Comparison of ENCODE assay signal across 11 mouse cellular contexts in genomic region chr3:104795661-104796340, GRCm38 (mm10). TPM values are rescaled to one million over a fixed set of nuclear protein-coding genes. Genes with fewer than 3 reads are reported as not detected.
DNase-seq lines count a peak whose midpoint lies in the region; ATAC-seq and TF ChIP-seq lines count a peak whose summit lies in the region.
"Had no signal": no experiment of that assay in that cellular context is flagged by ENCODE, and none has a peak within 500 bp of the region (broad histone marks: within the 10 kb centered on the region; RNA-seq: fewer than 3 reads in every experiment).

No protein-coding gene starts in this region.

- TF ChIP-seq POLR2A in small intestine, adult 2 months (IDR thresholded peaks at IDR 0.05; ENCODE audit: low read depth, low read length) = no peak

- H3K4me2 ChIP-seq in forebrain, embryonic 12.5 days = no peak overlapping the region
- no peak overlapping the region for H3K4me2 ChIP-seq in forebrain, embryonic 11.5 days (ENCODE audit: low read depth, low read length, severe bottlenecking)
- no peak overlapping the region for H3K4me2 ChIP-seq in liver, embryonic 12.5 days
- H3K4me2 ChIP-seq in embryonic facial prominence, embryonic 15.5 days (replicated peaks) = no peak overlapping the region

- peaks cover 40% of the 10 kb centered on the region for H3K4me1 ChIP-seq in forebrain, embryonic 12.5 days
- peaks cover 13% of the 10 kb centered on the region for H3K4me1 ChIP-seq in forebrain, embryonic 11.5 days (replicated peaks; ENCODE audit: control insufficient read depth, insufficient read depth, low read length)
- H3K4me1 ChIP-seq in liver, embryonic 12.5 days = peaks cover 55% of the 10 kb centered on the region
- H3K4me1 ChIP-seq in embryonic facial prominence, embryonic 15.5 days = peaks cover 56% of the 10 kb centered on the region
- H3K4me1 ChIP-seq in small intestine, adult 2 months (ENCODE audit: control insufficient read depth, insufficient read depth, insufficient read length, low read length) = peaks cover 50% of the 10 kb centered on the region
- peaks cover 48% of the 10 kb centered on the region for H3K4me1 ChIP-seq in hindbrain, embryonic 10.5 days (replicated peaks)

- H3K27me3 ChIP-seq in forebrain, embryonic 12.5 days = no peaks in the 10 kb centered on the region
- H3K27me3 ChIP-seq in forebrain, embryonic 11.5 days (ENCODE audit: control insufficient read depth, insufficient read depth, low read length) = no peaks in the 10 kb centered on the region
- peaks cover 7% of the 10 kb centered on the region; the same call in 1 of the 2 replicates for H3K27me3 ChIP-seq in liver, embryonic 12.5 days (replicated peaks)
- no peaks in the 10 kb centered on the region for H3K27me3 ChIP-seq in embryonic facial prominence, embryonic 15.5 days
- H3K27me3 ChIP-seq in small intestine, adult 2 months (ENCODE audit: control insufficient read depth, insufficient read depth, low read length) = no peaks in the 10 kb centered on the region
- no peaks in the 10 kb centered on the region for H3K27me3 ChIP-seq in hindbrain, embryonic 10.5 days (ENCODE audit: insufficient read depth, poor library complexity, severe bottlenecking)

- DNase-seq in forebrain, embryonic 11.5 days (ENCODE audit: low spot score) = no peak
- no peak for DNase-seq in liver
- DNase-seq in hindbrain, embryonic 10.5 days (ENCODE audit: low spot score) = no peak
- DNase-seq in layer of hippocampus, adult 11-12 months (ENCODE audit: low spot score) = no peak
- DNase-seq: B cell, adult 2 months; cerebellum, postnatal 36 days had no signal

- peak overlapping the region; percentile 50 for H3K27ac ChIP-seq in forebrain, embryonic 12.5 days
- no peak overlapping the region for H3K27ac ChIP-seq in forebrain, embryonic 11.5 days (ENCODE audit: low read depth, low read length)
- peak overlapping the region; percentile 36; the same call in 1 of the 2 replicates for H3K27ac ChIP-seq in liver, embryonic 12.5 days
- H3K27ac ChIP-seq in embryonic facial prominence, embryonic 15.5 days (replicated peaks) = peak overlapping the region; percentile 71
- H3K27ac ChIP-seq in small intestine, adult 2 months (ENCODE audit: insufficient read depth, low read depth, low read length) = peak overlapping the region; percentile 99
- no peak overlapping the region for H3K27ac ChIP-seq in hindbrain, embryonic 10.5 days
- H3K27ac ChIP-seq: layer of hippocampus, adult 2 months had no signal

- no peaks in the 10 kb centered on the region for H3K9me3 ChIP-seq in forebrain, embryonic 12.5 days
- H3K9me3 ChIP-seq in forebrain, embryonic 11.5 days (ENCODE audit: control insufficient read depth, low read length) = no peaks in the 10 kb centered on the region
- H3K9me3 ChIP-seq in liver, embryonic 12.5 days (replicated peaks) = no peaks in the 10 kb centered on the region
- H3K9me3 ChIP-seq in embryonic facial prominence, embryonic 15.5 days (replicated peaks) = no peaks in the 10 kb centered on the region
- H3K9me3 ChIP-seq in hindbrain, embryonic 10.5 days = no peaks in the 10 kb centered on the region

- no peak overlapping the region for H3K9ac ChIP-seq in forebrain, embryonic 12.5 days
- H3K9ac ChIP-seq in forebrain, embryonic 11.5 days (ENCODE audit: low read length) = no peak overlapping the region
- no peak overlapping the region for H3K9ac ChIP-seq in liver, embryonic 12.5 days
- H3K9ac ChIP-seq in embryonic facial prominence, embryonic 15.5 days = no peak overlapping the region

- no peak for ATAC-seq in forebrain, embryonic 12.5 days (ENCODE audit: low FRiP score)
- no peak for ATAC-seq in forebrain, embryonic 11.5 days (replicated peaks; ENCODE audit: low FRiP score)
- ATAC-seq in liver, embryonic 12.5 days = no peak
- no peak for ATAC-seq in embryonic facial prominence, embryonic 15.5 days (ENCODE audit: insufficient number of reproducible peaks, low FRiP score, low TSS enrichment, low read depth)

- 78% methylated on average over 15 of the region's 15 CpGs for WGBS in forebrain, embryonic 12.5 days
- 85% methylated on average over 15 of the region's 15 CpGs for WGBS in forebrain, embryonic 11.5 days
- WGBS in liver, embryonic 12.5 days (ENCODE audit: insufficient replicate concordance) = 68% methylated on average over 15 of the region's 15 CpGs
- 62% methylated on average over 15 of the region's 15 CpGs for WGBS in embryonic facial prominence, embryonic 15.5 days
- WGBS in small intestine, adult 2 months = 42% methylated on average over 15 of the region's 15 CpGs
- WGBS in hindbrain, embryonic 10.5 days = 78% methylated on average over 15 of the region's 15 CpGs

- TF ChIP-seq CTCF in small intestine, adult 2 months (IDR thresholded peaks at IDR 0.05; ENCODE audit: extremely low read depth, insufficient read length, insufficient replicate concordance, low read depth, low read length) = no peak

- no peak overlapping the region for H3K4me3 ChIP-seq in forebrain, embryonic 12.5 days (replicated peaks)
- no peak overlapping the region for H3K4me3 ChIP-seq in forebrain, embryonic 11.5 days (ENCODE audit: low read depth, low read length)
- no peak overlapping the region for H3K4me3 ChIP-seq in liver, embryonic 12.5 days
- H3K4me3 ChIP-seq in embryonic facial prominence, embryonic 15.5 days (replicated peaks) = no peak overlapping the region
- peak overlapping the region; percentile 40 for H3K4me3 ChIP-seq in small intestine, adult 2 months (ENCODE audit: low read depth, low read length)
- no peak overlapping the region for H3K4me3 ChIP-seq in hindbrain, embryonic 10.5 days
- H3K4me3 ChIP-seq: layer of hippocampus, adult 2 months had no signal

- peaks cover 47% of the 10 kb centered on the region for H3K36me3 ChIP-seq in forebrain, embryonic 12.5 days (replicated peaks)
- no peaks in the 10 kb centered on the region; the same call in 1 of the 2 replicates for H3K36me3 ChIP-seq in forebrain, embryonic 11.5 days (ENCODE audit: control insufficient read depth, insufficient read depth, low read length)
- H3K36me3 ChIP-seq in liver, embryonic 12.5 days = peaks cover 70% of the 10 kb centered on the region
- peaks cover 68% of the 10 kb centered on the region for H3K36me3 ChIP-seq in embryonic facial prominence, embryonic 15.5 days
- peaks cover 62% of the 10 kb centered on the region for H3K36me3 ChIP-seq in small intestine, adult 2 months (ENCODE audit: control insufficient read depth, insufficient read depth, low read length)
- H3K36me3 ChIP-seq in hindbrain, embryonic 10.5 days = peaks cover 61% of the 10 kb centered on the region

RNA-seq across cellular contexts. Expression of gene Rhoc, which starts 7.6 kb away (rescaled TPM):
- polyA plus RNA-seq in forebrain, embryonic 12.5 days (2016; fragmentation: Nextera tagmentation; extraction: Ambion mirVana) = 69.5 and 73.1 TPM in 2 replicates
- 80.5 and 98.0 TPM in 2 replicates for polyA plus RNA-seq in forebrain, embryonic 11.5 days (2014; fragmentation: Nextera tagmentation; extraction: Ambion mirVana)
- 28.1 and 34.1 TPM in 2 replicates for polyA plus RNA-seq in liver, embryonic 12.5 days (2016; fragmentation: Nextera tagmentation; extraction: Ambion mirVana)
- 163 and 174 TPM in 2 replicates for polyA plus RNA-seq in embryonic facial prominence, embryonic 15.5 days (2015; fragmentation: Nextera tagmentation; extraction: Ambion mirVana)
- polyA plus RNA-seq in small intestine, adult 2 months (2012; rRNA removed) = 143 and 197 TPM in 2 replicates
- polyA plus RNA-seq in hindbrain, embryonic 10.5 days (2016; fragmentation: Nextera tagmentation; extraction: Ambion mirVana) = 102 and 107 TPM in 2 replicates

RNA-seq across cellular contexts. Expression of gene Fam19a3, which starts 14.2 kb away (rescaled TPM):
- polyA plus RNA-seq in forebrain, embryonic 12.5 days (2016; fragmentation: Nextera tagmentation; extraction: Ambion mirVana) = 0.23 TPM in 1 of 2 replicates, not detected in the other
- polyA plus RNA-seq in forebrain, embryonic 11.5 days (2014; fragmentation: Nextera tagmentation; extraction: Ambion mirVana) = 0.24 TPM in 1 of 2 replicates, not detected in the other
- not detected in 2 replicates for polyA plus RNA-seq in liver, embryonic 12.5 days (2016; fragmentation: Nextera tagmentation; extraction: Ambion mirVana)
- polyA plus RNA-seq in embryonic facial prominence, embryonic 15.5 days (2015; fragmentation: Nextera tagmentation; extraction: Ambion mirVana) = 0.12 and 0.20 TPM in 2 replicates
- 0.08 and 0.30 TPM in 2 replicates for polyA plus RNA-seq in small intestine, adult 2 months (2012; rRNA removed)
- polyA plus RNA-seq in hindbrain, embryonic 10.5 days (2016; fragmentation: Nextera tagmentation; extraction: Ambion mirVana) = 0.05 and 0.46 TPM in 2 replicates

RNA-seq across cellular contexts. Expression of gene Ppm1j, which starts 14.9 kb away (rescaled TPM):
- 1.0 and 1.5 TPM in 2 replicates for polyA plus RNA-seq in forebrain, embryonic 12.5 days (2016; fragmentation: Nextera tagmentation; extraction: Ambion mirVana)
- polyA plus RNA-seq in forebrain, embryonic 11.5 days (2014; fragmentation: Nextera tagmentation; extraction: Ambion mirVana) = 1.1 and 1.2 TPM in 2 replicates
- 0.79 and 1.3 TPM in 2 replicates for polyA plus RNA-seq in liver, embryonic 12.5 days (2016; fragmentation: Nextera tagmentation; extraction: Ambion mirVana)
- polyA plus RNA-seq in embryonic facial prominence, embryonic 15.5 days (2015; fragmentation: Nextera tagmentation; extraction: Ambion mirVana) = 4.7 and 4.8 TPM in 2 replicates
- 35.1 and 45.3 TPM in 2 replicates for polyA plus RNA-seq in small intestine, adult 2 months (2012; rRNA removed)
- polyA plus RNA-seq in hindbrain, embryonic 10.5 days (2016; fragmentation: Nextera tagmentation; extraction: Ambion mirVana) = 1.8 and 3.1 TPM in 2 replicates

RNA-seq across cellular contexts. Expression of gene Mov10, which starts 22.6 kb away (rescaled TPM):
- 15.7 and 20.6 TPM in 2 replicates for polyA plus RNA-seq in forebrain, embryonic 12.5 days (2016; fragmentation: Nextera tagmentation; extraction: Ambion mirVana)
- 13.8 and 15.3 TPM in 2 replicates for polyA plus RNA-seq in forebrain, embryonic 11.5 days (2014; fragmentation: Nextera tagmentation; extraction: Ambion mirVana)
- 28.5 and 29.2 TPM in 2 replicates for polyA plus RNA-seq in liver, embryonic 12.5 days (2016; fragmentation: Nextera tagmentation; extraction: Ambion mirVana)
- 44.7 and 47.0 TPM in 2 replicates for polyA plus RNA-seq in embryonic facial prominence, embryonic 15.5 days (2015; fragmentation: Nextera tagmentation; extraction: Ambion mirVana)
- 34.9 and 46.1 TPM in 2 replicates for polyA plus RNA-seq in small intestine, adult 2 months (2012; rRNA removed)
- polyA plus RNA-seq in hindbrain, embryonic 10.5 days (2016; fragmentation: Nextera tagmentation; extraction: Ambion mirVana) = 17.0 and 19.8 TPM in 2 replicates

Comparison
In these comparisons a context has a peak if more than half of its experiments do, and no peak if none do; other contexts are left out.
1. H3K27ac ChIP-seq: peak in forebrain, embryonic 12.5 days (single experiment), liver, embryonic 12.5 days (single experiment), embryonic facial prominence, embryonic 15.5 days (single experiment) and small intestine, adult 2 months (single experiment); none in forebrain, embryonic 11.5 days (single experiment) and hindbrain, embryonic 10.5 days (single experiment).